Mouse (Mus musculus) brain, embryonic 18.5 days (tissue): ENCODE measurements around the gene Smoc1.

Experiments used
- DNase-seq: peaks from one replicate; pipeline ENCODE4 v3.0.0-alpha.2; 2012; ENCODE audit warnings: low read depth, low spot score

Smoc1 gene

DNA sequence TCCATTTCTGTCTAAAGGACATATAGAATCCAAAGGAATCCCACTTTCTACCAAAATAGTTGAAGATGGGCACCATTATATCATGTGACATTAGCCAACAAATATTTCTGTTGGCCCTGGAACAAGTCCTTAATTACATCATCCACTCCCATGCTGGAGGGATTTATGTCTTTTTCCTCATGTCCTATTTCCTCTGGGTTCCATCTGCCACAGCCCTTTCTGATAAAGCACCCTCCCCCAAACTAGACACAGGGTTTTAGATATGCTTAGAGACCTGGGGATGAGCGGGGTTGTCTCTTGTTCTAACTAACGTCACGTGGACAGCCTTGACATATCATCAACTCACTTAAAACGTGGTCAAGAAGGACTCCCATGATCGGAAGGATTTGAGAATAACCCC is 102.1 kb downstream of the Smoc1 start:
- no peak for DNase-seq

DNA sequence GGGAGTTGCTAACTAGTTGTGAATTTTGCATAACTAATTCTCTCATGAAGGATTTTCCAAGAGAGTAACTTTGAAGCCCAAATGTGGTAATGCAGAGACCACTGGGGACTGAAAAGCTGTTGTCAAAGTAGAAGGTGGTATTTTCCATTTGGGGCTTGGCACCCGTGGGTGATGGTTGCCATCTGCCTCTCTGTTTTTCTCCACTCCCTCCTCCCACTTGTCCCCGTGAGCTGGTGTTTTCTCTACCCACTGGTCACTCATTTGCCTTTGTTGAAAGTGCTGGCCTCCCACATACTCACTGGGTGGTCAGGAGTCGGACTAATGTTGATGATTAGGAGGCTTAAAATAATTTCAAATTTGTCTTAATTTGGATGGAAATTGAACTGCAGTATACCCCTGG is 104.1 kb downstream of the Smoc1 start:
- no peak for DNase-seq

DNA sequence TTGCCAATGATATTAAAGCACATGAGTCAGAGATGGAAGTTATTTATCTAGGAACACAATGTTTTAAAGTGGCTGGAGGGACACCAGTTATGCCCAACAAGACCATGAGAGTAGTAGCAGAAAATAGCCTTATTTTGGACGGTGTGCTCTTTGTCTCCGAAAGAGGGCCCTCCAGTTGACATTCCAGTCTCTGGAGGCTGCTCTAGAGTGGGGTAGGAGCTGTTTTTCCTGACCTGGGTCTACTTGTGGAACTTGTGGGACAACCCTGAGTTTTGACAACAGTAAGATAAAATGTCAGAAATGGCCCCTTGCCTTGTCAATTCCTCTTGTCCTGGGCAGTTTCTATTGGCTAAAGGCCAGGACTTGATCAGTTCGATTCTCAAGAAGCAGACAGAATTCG is 104.5 kb downstream of the Smoc1 start:
- no peak for DNase-seq

DNA sequence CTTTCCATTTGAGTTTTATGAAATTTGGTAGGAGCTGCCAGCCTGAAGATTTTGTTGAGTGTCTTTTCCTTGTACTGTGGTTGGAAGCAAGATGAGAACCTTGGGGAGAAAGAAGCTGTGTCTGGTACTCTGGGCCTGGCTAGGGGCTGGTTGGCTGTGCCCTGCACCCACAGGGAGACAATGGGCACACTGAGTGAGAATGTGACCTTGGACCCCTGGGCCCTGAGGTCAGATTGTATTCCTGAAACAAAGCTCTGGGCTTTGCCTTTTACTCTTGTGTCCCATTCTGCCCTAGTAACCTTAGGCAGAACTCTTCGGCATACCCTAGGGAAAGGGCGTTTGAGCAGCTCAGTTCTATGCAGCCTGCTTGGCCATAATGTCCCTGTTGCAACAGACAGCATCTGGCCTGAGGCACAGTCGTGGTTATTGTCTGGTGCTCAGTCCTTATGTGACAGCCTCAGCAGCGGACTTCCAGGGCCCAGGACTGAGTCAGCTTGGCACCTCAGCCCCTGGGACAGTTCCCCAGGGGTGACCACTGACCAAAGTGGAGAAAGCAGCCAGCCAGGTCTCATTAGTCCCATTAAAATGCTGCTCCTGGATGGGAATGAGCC is 106.6 kb downstream of the Smoc1 start:
- DNase-seq = no peak

DNA sequence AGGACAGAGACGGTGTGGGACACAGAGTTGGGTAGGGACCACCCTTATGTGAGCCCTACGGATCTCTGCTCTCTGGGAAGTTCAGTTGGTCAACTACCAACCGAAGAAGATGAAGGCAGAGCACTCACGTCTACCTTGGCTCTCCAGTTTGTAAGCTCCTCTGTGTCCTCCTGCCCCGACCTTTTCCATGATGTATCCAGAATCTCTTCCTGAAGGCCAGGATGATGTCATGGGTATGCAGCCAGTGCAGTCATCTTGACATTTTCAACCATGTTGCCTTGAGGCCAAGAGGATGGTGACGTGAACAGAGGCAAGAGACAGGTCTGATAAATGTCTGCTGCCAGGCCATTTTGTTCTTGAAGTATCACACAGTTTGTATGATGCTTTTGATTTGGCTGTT is 111.6 kb downstream of the Smoc1 start:
- DNase-seq = no peak

DNA sequence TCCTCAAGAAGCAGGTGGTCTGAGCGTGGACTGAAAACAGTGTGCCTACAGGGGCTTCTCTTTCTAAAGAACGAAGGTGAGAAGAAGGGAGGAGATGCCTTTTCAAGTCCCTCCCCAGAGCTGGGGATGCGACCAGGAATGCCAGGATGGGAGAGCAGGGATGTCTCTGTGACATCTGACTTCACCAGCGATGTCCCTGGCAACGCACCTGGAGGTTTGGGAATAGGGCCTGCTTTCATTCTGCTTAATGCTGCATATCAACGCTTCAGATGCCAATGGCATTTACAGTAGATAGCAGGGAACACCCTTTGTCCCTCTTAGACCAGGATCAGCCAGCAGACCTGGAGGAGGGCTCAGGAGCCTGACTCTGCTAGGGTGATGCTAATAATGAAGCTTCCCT is 112.9 kb downstream of the Smoc1 start:
- DNase-seq = no peak

DNA sequence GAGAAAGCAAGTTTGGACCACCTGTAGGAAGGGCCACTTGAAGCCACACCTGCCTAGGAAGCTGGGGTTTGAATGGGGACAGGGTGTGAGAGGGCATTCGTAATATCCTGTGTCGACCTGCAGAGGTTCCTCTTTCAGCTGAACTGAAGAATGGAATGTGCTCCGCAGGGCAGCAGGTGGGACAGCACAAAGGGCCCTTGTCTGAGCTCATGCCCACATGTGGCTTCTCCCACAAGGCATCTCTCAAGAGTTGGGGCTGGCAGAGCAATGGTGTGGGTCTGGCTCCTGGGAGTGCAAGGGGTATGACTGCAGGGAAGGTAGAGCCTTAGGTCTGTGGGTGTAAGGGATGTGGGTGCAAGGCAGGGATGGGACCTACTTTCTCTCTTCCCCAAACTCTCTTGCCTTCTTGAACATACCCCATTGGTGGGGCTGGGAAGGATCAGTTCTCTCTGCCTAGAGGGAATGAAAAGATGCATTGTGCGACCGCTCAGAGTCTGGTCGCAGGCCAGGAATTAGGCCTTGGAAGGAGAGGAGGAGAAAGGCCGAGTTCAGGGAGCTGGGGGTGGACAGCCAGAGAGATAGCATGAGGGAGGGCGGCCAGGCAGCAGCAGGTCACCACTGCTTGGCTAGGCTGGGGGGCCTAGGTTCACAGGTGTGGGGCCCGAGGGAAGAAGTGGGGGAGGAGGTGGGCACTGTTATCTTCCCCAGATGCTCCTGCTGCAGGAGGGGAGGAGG is 114.2 kb downstream of the Smoc1 start:
- no peak for DNase-seq

DNA sequence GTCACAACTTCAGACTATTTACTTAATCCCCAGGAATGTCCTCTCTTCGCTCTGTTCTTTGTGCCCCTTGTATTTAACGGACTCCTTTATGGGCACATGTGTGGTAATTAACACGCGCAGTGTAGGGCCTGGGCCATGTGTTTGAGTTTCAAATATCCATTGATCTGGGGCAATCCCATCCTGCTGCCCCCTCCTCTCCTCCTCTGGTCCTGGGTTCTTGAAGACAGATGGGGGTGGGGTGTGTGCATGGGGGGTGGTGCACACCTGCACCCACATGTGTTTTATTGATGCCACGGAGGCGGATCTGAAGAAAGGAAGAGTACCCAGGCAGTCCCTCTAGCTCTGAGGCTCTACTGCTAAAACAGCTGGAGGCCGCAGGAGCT is 114.7 kb downstream of the Smoc1 start:
- DNase-seq = no peak

DNA sequence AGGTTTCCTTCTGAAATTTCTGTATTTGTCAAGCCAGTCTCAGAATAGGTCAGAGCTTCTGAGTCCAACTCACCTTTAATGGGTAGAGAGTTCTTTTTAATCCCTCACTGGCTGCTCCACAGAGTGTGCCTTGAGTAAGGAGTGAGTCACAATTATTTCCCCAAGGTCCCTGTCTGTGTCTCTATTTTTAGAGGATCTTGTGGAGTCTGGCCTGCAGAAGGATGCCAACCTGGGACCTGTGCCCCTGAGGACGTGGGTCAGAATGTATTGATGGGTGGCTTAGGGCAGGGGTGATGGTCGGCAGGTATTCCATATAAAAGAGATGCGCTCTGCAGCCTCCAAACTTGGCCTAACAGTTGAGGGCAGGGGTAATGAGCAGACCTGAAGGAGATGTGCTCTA is 115.6 kb downstream of the Smoc1 start:
- no peak for DNase-seq

DNA sequence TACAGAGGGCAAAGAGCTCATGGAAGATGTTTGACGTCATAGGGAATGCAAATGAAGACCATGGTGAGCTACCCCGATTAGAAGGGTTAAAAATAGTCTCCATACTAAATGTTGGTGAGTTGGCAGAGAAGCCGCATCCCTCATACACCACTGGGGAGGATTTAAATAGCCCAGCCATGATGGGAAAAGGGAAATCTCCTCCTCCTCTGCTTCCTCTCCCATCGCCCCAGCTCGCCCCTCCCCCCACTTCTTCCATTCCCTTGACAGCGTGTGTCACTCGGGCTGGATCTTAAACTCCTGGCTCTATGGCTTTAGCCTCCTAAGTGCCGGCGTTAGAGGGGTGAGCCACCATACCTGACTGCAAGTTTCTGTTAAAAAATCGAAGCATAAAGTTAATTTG is 117.6 kb downstream of the Smoc1 start:
- DNase-seq = no peak

DNA sequence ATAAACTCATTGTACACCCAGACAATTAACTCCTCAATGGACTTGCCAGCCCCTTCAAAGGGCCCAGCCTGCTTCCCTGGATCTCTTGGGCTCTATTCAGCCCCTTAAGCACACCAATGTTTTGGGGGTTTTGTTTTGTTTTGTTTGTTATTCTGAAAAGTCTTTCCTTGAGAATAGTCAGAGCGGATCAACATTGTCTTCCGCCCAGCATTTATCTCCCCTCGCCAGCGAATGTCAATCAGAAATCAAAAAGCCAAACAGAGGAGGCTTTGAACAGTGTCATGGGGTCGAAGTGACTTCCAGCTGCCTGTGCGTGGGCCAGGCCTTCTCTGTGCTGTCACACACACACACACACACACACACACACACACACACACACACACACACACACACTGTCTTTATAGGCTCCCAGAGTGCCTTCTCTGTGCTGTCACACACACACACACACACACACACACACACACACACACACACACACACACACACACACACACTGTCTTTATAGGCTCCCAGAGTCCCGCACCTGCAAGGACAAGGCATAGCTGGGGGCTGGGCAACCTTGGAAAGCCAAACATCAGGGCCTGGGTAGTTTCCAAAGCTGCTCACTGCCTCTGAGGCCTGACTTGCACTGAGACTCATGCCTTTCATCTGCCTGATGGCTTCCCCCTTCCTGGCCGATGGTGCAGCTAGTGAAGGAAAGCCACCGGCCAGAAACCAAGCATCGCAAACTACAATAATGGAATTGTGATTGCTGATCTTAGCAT is 120.0 kb downstream of the Smoc1 start:
- no peak for DNase-seq

DNA sequence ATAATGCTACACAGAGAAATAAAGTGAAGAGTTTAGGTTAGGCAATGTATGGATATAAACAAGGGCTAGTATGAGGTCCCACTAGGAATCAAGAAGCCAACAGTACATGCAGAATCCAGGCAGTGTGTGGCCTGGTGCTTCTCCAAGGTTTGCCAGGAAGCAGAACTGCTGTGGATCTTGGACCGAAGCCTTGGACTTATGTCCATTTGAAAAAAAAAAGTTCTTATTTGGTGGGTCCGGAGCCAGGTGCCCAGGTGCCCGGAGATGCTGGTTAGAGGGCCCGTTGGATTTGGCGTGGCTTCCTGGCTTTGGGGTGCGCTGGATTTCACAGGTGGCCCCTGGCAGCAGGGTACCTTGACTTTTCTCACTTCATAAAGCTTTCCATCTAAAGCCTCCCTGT is 121.3 kb downstream of the Smoc1 start:
- no peak for DNase-seq

DNA sequence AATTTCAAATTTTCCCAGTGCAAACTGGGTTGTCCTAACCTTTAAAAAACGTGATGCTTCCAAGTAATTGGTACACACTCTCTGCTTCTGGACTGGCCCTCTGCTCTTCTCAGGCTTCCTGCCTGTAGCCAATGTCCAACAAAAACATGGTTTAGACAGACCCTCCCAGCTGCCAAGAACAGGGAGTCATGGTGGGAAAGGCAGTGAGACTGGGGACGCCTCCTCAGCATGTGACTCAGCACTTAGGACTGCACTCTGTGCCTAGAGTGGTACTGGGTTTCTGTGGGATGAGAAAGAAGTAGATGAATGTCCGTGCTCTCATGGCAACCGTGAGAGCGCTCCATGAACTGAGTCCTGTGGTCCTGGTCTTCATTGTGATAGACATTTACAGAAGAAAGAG is 124.3 kb downstream of the Smoc1 start:
- DNase-seq = no peak

DNA sequence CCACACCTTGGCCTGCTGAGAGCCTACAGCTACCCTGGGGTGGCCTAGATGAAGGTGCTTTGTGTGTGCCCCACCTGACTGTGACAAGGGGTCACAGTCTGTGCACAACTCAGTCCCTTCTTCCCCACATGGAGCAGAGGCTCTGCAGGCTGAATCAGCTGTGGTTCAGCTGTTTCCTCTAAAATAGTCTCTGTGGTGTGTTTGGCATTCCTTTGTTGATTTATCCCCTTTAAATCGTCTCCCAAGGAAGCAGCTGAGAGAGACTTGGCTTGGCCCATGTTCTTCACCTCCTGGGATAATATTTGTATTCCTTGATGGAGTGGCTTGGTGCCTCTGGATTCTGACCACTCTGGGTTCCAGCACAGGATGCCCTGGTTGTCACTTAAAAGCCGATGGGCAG is 125.5 kb downstream of the Smoc1 start:
- DNase-seq = no peak

DNA sequence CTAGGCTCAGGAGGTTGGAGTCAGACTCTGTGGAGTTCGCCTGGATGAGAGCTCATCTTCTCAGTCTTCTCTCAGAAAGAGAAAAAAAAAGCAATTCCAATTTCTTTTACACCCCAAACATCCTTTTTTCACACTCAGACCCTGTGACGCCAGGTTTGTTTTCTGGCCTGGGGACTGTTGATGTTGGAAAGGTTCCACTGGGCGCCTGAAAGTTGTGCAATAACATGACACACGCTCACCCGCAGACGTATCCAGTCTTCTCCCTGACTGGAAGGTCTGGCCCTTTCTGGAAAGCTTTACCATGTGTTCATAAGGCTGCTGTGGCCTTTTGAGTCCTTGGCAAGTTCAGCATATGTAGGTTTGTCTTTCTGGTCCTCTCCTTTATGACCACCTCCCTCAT is 129.1 kb downstream of the Smoc1 start:
- no peak for DNase-seq

DNA sequence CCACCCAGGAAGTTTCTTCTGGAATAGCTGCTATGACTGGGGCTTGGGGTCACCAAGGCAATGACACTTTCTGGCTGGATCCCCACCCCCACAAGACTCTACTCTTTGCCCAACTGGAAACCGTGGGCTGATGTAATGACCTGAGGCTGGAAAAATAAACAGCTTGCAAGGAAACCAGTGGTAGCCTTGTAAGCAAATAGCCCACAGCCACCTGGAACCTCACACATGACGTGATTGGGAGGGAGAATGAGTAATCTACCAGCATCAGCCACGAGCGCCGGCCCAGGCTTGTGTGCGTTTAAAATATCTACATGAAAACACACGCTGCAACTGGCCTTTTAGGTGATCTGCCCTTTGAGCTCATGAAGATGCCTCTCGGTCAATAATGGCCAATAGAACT is 130.2 kb downstream of the Smoc1 start:
- DNase-seq = no peak

DNA sequence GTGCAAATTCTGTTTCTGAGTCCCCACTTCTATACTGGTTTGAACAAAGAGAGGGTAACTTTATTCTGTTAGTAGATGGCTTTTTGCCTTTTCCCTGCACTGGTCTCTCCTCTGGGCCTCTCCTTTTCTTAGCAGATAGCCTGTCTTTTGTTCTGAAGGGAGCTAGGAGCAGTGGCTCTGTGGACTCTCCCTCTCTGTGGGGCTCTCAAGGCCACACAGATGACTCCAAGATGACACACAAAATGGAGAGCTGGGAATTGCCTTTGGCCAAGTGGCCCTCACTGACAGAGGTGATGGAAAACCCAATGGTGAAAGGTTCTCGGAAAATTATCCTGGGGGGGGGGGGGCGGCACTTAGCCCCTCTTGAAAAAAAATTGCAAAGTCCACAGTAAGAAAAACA is 133.3 kb downstream of the Smoc1 start:
- no peak for DNase-seq

DNA sequence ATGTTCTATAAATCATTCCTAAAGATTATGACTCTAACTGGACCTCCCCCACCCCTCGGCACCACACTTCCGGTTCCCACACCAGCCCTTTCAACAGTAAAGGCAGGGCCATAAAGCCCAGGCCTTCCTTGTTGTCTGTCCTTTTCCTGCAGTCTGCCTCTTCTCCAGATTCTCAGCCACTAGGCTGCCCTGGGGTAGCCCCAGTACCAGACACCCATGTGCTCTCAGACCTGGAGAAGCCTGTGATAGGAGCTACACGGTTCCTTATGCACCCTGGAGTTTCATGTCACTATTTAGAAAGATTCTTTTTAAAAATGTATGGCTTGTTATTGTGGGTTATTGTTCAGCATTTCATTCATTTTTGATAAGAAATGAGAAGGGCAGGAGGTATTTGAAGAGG is 133.8 kb downstream of the Smoc1 start:
- no peak for DNase-seq

DNA sequence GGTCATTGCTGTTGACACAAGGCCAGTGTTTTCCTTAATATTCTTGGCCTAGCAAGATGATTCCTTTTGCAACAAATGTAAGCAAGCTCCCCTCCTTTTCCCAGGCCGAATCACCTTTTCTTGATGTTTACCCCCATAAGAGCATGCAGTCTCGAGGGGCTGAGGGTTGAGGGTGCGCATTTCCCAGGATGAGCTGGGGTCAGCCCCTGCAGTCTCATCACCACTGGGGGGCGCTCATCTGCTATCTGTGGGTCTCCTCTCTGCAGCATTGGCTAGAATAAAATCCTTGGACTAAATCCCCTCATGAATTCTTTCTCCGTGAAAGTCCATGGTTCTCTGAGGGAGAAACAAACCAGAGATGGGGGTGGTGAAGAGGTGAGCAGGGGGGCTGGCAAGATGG is 134.2 kb downstream of the Smoc1 start:
- no peak for DNase-seq

DNA sequence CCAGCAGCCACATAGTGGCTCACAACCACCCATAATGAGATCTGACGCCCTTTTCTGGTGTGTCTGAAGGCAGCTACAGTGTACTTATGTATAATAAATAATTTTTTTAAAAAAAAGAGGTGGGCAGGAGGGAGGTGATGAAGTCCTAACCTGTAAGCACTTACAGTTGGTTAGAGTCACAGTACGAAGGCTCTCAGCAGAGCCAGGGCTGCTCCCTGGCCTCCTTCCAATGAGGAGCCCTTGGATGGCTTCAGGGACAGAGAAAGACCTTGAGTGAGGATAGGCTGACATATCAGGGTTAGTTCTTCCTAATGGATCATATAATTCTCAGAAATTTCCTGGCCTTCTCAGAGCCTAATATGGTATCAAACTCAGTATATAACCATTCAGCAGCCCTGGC is 134.7 kb downstream of the Smoc1 start:
- no peak for DNase-seq

DNA sequence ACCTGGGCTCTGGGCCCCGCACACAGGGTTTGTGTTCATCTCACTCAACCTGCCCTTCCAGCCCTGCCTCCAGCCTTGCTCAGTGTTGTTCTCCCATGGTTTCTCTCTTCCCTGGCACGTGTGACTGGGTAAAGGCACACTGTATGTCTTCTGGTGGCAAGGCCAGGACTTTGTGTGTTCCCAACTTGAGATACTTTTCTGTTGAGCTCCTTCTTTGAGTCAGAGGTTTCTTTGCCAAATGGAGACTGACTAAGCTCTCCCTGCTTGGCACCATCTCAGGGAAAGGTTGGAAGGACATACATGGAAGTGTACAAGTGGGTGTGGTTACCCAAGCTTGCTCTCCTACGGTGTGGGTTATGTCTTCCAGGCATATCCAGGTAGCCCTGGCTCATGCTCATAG is 136.5 kb downstream of the Smoc1 start:
- no peak for DNase-seq

DNA sequence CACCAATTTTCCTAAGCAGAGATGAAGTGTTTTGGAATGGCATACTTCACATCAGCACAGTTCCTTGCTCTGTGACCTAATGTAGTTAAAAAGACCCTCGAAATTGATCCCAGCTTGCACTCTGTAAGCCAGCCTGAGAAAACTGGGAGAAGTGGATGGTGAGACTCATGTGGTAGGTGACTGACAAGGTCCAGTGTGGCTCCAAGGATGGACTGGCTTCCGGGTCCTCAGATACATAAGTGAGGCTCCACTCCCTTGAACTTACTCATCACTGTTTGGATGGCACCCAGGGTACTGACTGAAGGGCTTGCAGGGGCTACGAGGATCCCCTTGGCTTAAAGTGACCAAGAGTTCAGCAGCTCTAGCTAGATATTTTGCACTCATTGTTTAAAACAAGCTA is 137.0 kb downstream of the Smoc1 start:
- DNase-seq = no peak

DNA sequence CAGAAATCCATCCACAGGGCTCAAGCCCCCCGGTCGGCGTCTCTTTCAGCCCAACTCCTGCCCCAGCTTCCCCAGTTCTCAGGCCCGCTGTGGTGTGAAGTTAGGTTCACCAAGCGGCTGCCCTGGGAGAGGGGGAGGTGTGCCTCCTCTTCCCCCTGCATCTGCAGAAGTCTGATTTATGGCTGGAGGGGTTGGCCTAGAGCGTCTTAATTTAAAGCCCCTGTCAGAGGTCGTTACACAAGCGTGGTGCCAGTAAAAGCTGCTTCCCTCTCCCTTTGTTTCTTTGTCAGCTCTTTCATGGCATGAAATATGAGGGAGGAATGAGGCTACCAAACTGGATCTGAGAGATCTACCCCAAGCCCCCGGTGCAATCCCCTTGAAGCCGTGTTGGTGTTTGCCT is 139.5 kb downstream of the Smoc1 start:
- DNase-seq = no peak
